Mouse (Mus musculus) intestine, embryonic 15.5 days (tissue): Measurements from ENCODE around the gene Plac8. TPM values are rescaled to one million over a fixed set of nuclear protein-coding genes. Genes with fewer than 3 reads are reported as not detected.
A peak's percentile ranks its signal among the peaks of the same experiment; 100 is the strongest.

Source experiments
- ATAC-seq: fragments of 200-750 bp; cut with Nextera tagmentation; 2 replicates; pipeline ENCODE4 v1.8.0; 2017; ENCODE audit warnings: moderate TSS enrichment, moderate library complexity
- H3K27ac ChIP-seq: fragments of 300-500 bp; sonication (generic); 2 replicates; pipeline ENCODE4 v1.5.1; 2015; ENCODE audit warnings: mild to moderate bottlenecking, inconsistent platforms
- H3K27me3 ChIP-seq: fragments of 300-500 bp; sonication (generic); replicated peaks from 2 replicates; pipeline ENCODE4 v1.6.1; 2015; ENCODE audit warnings: inconsistent platforms
- H3K36me3 ChIP-seq: fragments of 300-500 bp; sonication (generic); 2 replicates; pipeline ENCODE4 v1.6.1; 2015; ENCODE audit warnings: inconsistent platforms
- H3K4me1 ChIP-seq: fragments of 300-500 bp; sonication (generic); replicated peaks from 2 replicates; pipeline ENCODE4 v1.6.1; 2015; ENCODE audit warnings: inconsistent platforms
- H3K4me2 ChIP-seq: fragments of 300-500 bp; sonication (generic); replicated peaks from 2 replicates; pipeline ENCODE4 v1.6.1; 2015; ENCODE audit warnings: mild to moderate bottlenecking, inconsistent platforms
- H3K4me3 ChIP-seq: fragments of 300-500 bp; sonication (generic); replicated peaks from 2 replicates; pipeline ENCODE4 v1.5.1; 2015; ENCODE audit warnings: inconsistent platforms
- H3K9ac ChIP-seq: fragments of 300-500 bp; sonication (generic); 2 replicates; pipeline ENCODE4 v1.6.1; 2015; ENCODE audit warnings: inconsistent platforms
- H3K9me3 ChIP-seq: fragments of 300-500 bp; sonication (generic); 2 replicates; pipeline ENCODE4 v1.6.1; 2016; ENCODE audit warnings: inconsistent platforms
- WGBS: fragments of 180-500 bp; shearing (Covaris S2); methylation state at CpG from one replicate; pipeline ENCODE4 v1.1.7; 2015; 5-methylcytosine and 5-hydroxymethylcytosine counted together
- polyA plus RNA-seq: library from polyadenylated mRNA; unstranded; fragments of >200 nt; fragmentation: Nextera tagmentation; extraction: Ambion mirVana; gene quantifications from 2 replicates; pipeline ENCODE4 v1.2.1, GENCODE M21; 2015

Gene Plac8
- 349 and 408 TPM in 2 replicates for polyA plus RNA-seq

DNA sequence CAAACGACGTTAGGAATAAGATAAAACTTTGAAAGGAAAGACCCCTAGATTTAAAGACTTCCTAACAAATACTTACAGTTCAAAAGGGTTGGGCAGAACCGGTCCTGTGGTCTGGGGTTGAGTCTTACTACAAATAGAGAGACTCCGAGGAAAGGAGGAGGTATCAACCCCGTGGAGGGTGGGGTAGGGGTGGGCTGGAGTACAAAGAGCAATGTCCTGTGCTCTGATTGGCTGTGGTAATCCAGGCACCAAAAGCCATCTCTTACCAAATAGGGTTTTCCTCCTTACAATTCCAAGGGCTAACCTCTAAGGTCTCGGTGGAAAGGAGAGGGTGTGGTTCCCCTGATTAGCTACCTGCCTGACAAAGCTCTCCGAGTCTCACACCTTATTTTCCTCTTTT, at the start of gene Plac8:
TSS of gene Plac8 (minus strand) at position 177 of the 400 bp plus-strand sequence.
- Histone ChIP-seq H3K27me3 (no peaks in the 10 kb centered on the region), H3K9me3 (no peaks in the 10 kb centered on the region), H3K27ac (peak within 1 kb of the TSS; percentile 64), H3K9ac (0 out of 2 replicates have a peak within 1 kb of the TSS, but pooled peaks have one; percentile 32), H3K4me3 (peak within 1 kb of the TSS; percentile 36), H3K36me3 (no peaks in the 10 kb centered on the region), H3K4me2 (peak within 1 kb of the TSS; percentile 54), H3K4me1 (0 out of 2 replicates have a peak, but pooled peaks cover 3% of the 10 kb centered on the region)
- ATAC-seq: peak; percentile 88
- 22% methylated on average over 7 of the region's 7 CpGs for WGBS

DNA sequence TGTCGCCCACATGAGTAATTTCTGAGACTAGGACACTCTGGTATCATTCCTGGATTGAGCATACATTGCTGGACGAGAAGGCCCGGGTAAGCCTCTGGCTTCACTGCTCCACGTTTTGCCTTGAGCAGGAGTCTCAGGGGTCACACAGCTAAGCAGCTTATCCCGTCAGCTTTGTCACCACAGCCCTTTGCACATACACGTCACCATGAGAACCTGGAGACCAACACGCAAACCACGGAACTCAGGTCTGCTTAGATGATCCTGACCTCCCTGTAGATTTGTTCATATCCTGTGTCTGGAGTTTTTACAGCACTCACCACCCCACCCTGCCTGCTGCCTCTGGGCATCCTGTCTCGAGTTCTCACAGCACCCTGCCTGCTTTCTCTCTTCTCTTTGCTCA, 48.9 kb upstream of the Plac8 start:
- peaks cover 3% of the 10 kb centered on the region for H3K4me1 ChIP-seq
- no peaks in the 10 kb centered on the region for H3K36me3 ChIP-seq
- WGBS: 73% methylated on average over 9 of the region's 9 CpGs
- H3K9ac ChIP-seq: no peak overlapping the region
- ATAC-seq: no peak
- no peak overlapping the region for H3K4me3 ChIP-seq
- H3K27me3 ChIP-seq: no peaks in the 10 kb centered on the region
- H3K27ac ChIP-seq: no peak overlapping the region
- no peak overlapping the region for H3K4me2 ChIP-seq
- no peaks in the 10 kb centered on the region for H3K9me3 ChIP-seq

DNA sequence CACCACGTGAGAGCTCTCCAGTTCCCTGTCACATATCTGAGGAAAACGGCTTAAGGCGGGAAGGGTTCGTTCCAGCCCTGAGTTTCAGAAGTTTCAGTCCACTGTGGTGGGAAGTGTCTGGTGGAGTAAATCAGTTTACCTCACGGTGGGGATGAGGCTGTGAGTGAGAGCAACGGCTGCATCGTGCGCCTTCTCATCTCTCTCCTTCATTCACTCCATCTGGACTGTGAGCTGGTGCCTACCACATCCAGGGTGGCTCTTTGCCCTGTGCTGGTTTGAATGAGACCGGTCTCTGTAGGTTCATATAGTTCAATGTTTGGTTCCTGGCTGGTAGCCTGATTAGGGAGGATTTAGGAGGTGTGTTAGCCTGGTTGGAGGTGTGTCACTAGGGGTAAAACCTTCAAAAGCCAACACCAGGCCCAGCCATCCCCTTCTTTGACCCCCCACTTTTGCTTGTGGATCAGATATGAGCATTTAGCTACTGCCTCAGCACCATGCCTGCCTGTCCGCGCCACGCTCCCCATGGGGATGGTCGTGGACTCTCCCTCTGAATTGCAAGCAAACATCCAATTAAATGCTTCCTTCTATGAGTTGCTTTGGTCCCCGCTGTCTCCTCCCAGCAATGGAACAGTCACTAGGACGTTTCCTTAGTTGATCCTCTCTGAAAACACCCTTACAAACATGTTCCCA, 47.7 kb upstream of the Plac8 start:
- Histone ChIP-seq H3K4me1 (0 out of 2 replicates have a peak, but pooled peaks cover 3% of the 10 kb centered on the region), H3K27ac (no peak overlapping the region), H3K4me2 (no peak overlapping the region), H3K36me3 (no peaks in the 10 kb centered on the region), H3K4me3 (no peak overlapping the region), H3K9me3 (no peaks in the 10 kb centered on the region), H3K9ac (no peak overlapping the region), H3K27me3 (no peaks in the 10 kb centered on the region)
- 89% methylated on average over 15 of the region's 15 CpGs for WGBS
- no peak for ATAC-seq

DNA sequence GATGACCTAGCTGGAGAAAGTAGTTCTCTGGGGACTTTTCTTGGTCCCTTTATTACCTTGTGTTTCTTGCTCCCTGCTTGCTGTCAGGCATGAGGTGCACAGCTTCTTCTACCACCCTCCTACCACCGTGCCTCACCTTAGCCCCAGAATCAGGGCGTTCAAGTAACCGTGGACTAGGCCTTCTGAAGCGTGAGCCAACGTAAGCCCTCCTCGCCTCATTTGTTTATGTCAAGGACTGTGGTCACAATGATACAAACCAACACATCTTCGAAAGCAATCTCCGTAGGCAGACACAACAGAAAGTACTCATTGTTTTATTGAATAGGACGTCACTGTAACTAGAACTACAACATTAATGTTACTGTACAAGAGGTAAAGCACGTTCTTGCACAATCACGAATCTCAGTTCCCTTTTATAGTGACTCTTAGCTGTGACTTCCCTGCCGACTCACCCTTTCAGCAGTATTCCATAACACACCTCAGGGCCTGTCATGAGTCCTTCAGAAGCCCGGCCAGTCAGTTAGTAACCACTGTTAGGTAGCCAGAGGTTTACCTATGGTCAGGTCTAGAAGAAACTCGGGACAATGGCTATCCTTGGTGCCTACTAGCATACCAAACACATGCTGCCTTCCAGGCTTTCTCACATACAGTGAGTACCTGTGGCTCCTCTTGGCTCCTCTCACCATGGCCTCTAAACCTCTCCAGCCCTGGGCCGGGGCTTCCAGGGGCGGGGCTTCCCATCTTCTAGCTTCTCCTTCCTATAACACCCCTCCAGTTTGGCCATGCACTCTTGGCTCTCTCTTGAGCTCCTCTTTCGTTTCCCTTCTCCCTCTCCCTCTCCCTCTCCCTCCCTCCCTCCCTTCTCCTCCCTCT, 42.1 kb upstream of the Plac8 start:
- Histone ChIP-seq H3K4me2 (no peak overlapping the region), H3K4me3 (no peak overlapping the region), H3K27ac (no peak overlapping the region), H3K36me3 (no peaks in the 10 kb centered on the region), H3K9ac (no peak overlapping the region), H3K27me3 (no peaks in the 10 kb centered on the region), H3K4me1 (no peaks in the 10 kb centered on the region), H3K9me3 (no peaks in the 10 kb centered on the region)
- no peak for ATAC-seq
- 87% methylated on average over 17 of the region's 17 CpGs for WGBS

DNA sequence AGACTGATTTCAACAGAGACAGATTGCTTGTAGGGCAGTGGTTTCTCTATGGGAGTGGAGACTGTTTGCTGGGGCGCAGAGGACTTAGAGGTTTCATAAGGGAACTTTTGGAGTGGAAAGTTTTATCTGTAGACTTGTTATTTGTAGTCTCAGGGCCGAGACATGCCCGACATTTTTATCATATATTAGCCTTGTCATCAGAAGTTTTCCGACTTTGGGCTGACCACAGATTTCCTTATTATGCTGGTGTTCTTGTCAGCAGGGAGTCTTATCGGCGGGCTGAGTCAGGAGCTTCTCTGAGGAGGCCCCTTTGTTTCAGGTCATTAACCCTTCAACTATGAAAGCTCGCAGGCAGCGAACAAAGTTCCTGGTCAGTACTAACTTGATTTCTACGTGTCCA, 35.8 kb upstream of the Plac8 start:
- 74% methylated on average over 9 of the region's 9 CpGs for WGBS

DNA sequence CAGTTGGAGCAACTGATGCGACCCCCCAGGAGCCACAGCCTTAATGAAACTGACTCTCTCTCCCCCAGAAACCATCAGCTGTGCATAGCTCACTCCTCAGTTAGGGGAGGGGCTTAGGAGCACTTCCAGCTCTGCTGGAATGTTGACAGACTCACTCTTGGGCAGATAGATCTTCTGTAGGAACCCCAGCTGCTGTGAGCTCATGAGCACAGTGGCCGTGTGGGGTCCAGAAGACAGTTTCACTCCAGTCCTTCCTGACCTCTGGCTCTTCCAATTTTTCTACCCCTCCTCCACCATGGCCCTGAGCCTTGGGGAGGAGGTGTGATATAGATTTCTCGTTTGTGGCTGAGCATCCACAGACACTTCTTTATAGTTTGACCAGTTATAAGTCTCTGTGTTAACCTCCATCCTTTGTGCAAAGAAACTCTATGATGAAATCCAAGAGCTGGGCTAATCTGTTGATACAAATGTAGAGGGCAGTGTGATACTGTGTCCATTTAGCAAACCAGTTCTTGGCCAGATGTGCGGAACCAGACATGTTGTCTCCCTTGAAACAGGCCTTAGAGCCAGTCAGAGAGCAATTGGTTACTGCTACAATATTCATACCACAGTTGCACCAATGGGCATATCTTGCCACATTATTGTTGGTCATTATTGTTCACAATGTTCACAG, 35.2 kb upstream of the Plac8 start:
- peaks cover 18% of the 10 kb centered on the region; the same call in 1 of the 2 replicates for H3K4me1 ChIP-seq
- 44% methylated on average over 4 of the region's 4 CpGs for WGBS
- no peak overlapping the region for H3K4me2 ChIP-seq
- H3K9me3 ChIP-seq: no peaks in the 10 kb centered on the region
- peak; percentile 73 for ATAC-seq
- H3K36me3 ChIP-seq: no peaks in the 10 kb centered on the region
- peak overlapping the region; percentile 68 for H3K27ac ChIP-seq
- no peak overlapping the region for H3K4me3 ChIP-seq
- H3K9ac ChIP-seq: no peak overlapping the region
- no peaks in the 10 kb centered on the region for H3K27me3 ChIP-seq

More for the DNA sequence above, 35.8 kb upstream of the Plac8 start:
- 0 out of 2 replicates have a peak, but pooled peaks have one; percentile 29 for ATAC-seq
- Histone ChIP-seq H3K4me2 (no peak overlapping the region), H3K27me3 (no peaks in the 10 kb centered on the region), H3K9ac (no peak overlapping the region), H3K36me3 (no peaks in the 10 kb centered on the region), H3K4me1 (peaks cover 18% of the 10 kb centered on the region; the same call in 1 of the 2 replicates), H3K4me3 (no peak overlapping the region), H3K27ac (peak overlapping the region; percentile 68), H3K9me3 (no peaks in the 10 kb centered on the region)

DNA sequence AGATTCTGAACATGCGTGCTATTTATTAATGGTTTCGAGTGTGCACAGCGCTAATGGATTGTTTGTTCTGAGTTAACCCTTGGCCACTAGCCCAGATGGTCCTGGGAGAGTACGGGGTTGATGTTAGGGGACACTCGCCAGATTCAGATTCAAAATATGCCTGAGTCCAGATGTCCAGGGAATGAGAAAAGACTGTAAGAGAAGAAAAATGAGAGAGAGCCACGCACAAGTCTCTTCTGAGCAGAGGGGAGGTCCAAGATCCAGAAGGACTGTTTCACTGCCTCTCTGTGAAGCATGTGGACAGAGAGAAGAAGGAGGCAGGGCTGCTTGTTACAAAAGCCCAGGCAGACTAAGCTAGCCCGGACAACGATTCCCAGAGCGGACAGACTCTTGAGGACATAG, 33.8 kb upstream of the Plac8 start:
- ATAC-seq: peak; percentile 72
- peaks cover 18% of the 10 kb centered on the region; the same call in 1 of the 2 replicates for H3K4me1 ChIP-seq
- 16% methylated on average over 9 of the region's 9 CpGs for WGBS

DNA sequence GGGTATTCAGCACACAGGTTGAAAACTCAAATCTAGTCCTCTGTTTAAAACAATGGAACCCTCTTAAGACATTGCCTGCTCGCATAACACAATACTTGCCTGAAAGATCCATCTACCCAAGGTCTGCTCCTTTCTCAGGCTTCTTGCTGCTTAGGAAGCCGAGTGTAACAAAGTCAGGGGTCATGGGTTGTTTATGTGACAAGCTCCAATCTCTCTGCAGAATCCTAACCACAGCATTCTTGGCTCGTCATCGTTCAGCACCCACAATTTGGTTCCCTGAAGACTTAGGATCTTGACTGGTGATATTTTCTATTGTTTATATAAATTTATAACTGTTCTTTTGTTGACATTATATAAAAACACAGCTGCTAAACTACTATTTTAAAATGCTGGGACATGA, 32.0 kb upstream of the Plac8 start:
- no peak for ATAC-seq
- 48% methylated on average over 4 of the region's 4 CpGs for WGBS

More for the DNA sequence above, 33.8 kb upstream of the Plac8 start:
- Histone ChIP-seq H3K36me3 (no peaks in the 10 kb centered on the region), H3K27ac (peak overlapping the region; percentile 83), H3K27me3 (no peaks in the 10 kb centered on the region), H3K4me2 (peak overlapping the region; percentile 41), H3K4me3 (no peak overlapping the region), H3K9me3 (no peaks in the 10 kb centered on the region), H3K9ac (peak overlapping the region; percentile 24; the same call in 1 of the 2 replicates)

DNA sequence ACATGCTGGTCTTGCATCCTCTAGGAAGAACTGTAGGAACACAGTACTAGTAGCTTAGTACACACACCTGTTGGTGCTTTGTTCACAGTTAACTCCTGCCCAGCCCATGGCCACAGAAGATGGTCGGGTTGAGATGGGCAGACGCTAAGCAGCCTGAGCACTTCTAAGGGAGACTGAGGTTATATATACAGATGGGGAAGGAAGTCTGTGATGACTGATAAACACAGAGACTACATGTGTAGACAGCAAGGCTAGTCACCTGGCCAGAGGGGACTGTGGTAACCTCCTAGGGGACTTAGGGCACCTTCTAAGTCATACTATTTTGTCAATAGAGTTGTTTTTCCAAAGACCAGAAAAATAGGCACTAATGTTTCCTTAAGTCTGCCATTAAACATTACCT, 29.8 kb upstream of the Plac8 start:
- no peak for ATAC-seq
- H3K4me2 ChIP-seq: no peak overlapping the region
- no peaks in the 10 kb centered on the region for H3K27me3 ChIP-seq
- H3K4me3 ChIP-seq: no peak overlapping the region
- 67% methylated on average over 2 of the region's 2 CpGs for WGBS
- no peaks in the 10 kb centered on the region for H3K9me3 ChIP-seq
- no peak overlapping the region for H3K27ac ChIP-seq
- H3K9ac ChIP-seq: no peak overlapping the region
- peaks cover 12% of the 10 kb centered on the region; the same call in 1 of the 2 replicates for H3K4me1 ChIP-seq
- no peaks in the 10 kb centered on the region for H3K36me3 ChIP-seq

More for the DNA sequence above, 32.0 kb upstream of the Plac8 start:
- Histone ChIP-seq H3K36me3 (no peaks in the 10 kb centered on the region), H3K9ac (no peak overlapping the region), H3K27me3 (no peaks in the 10 kb centered on the region), H3K4me1 (peaks cover 18% of the 10 kb centered on the region; the same call in 1 of the 2 replicates), H3K9me3 (no peaks in the 10 kb centered on the region), H3K27ac (no peak overlapping the region), H3K4me3 (no peak overlapping the region), H3K4me2 (no peak overlapping the region)

DNA sequence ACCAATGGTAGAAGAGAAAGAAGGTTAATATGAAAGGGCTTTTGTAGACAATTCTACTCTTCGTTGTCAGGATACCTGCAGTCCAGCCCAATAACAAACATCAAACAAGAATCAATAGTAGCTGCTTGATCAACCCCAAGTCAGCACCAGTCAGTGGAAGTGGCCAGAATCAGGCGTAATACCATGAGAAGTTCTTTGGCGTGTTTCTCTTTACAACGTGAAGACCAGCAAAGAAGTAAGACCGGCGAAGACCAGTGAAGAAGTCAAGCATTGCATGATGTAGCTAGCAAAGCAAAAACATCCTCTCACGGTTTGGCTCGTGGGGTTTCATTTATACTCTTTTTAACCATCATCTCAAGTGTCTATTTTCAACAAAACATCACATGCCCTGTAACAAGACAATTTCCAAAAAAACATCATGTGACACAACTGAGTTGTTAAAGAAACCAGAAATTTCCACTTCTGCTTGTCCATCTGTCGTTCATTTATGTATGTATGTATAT, 27.0 kb upstream of the Plac8 start:
- no peaks in the 10 kb centered on the region for H3K36me3 ChIP-seq
- 93% methylated on average over 9 of the region's 9 CpGs for WGBS

DNA sequence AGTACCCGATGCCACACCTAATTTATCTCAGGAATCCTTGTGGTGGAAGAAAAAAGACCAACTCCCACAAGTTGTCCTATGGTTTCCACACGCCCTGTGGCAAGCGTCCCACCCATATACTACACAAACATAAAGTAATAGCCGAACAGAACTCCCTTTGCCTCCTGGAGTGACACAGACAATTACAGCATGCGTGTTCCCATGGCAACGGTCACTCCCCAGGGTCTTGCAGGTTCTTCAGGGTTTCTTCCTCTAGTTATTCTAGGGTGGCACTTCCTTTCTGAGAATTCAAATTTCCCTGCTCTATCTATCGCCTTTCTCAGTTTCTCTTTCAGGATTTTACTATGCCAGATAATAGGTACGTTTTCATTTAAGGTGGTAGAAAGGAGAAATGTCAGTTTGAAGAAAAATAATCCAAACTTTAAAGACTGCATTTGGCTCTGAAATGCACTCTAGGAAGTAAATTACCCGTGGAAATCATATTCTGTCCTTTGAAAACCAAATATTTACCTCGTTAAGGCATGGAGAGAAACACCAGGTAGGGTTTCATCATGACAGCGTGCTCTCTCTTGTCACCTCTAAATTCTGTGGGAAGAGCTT, 25.9 kb upstream of the Plac8 start:
- Histone ChIP-seq H3K4me1 (no peaks in the 10 kb centered on the region), H3K4me2 (no peak overlapping the region), H3K36me3 (no peaks in the 10 kb centered on the region), H3K27ac (0 out of 2 replicates have a peak overlapping the region, but pooled peaks have one; percentile 33), H3K27me3 (no peaks in the 10 kb centered on the region), H3K9me3 (no peaks in the 10 kb centered on the region), H3K4me3 (no peak overlapping the region), H3K9ac (no peak overlapping the region)
- WGBS: 55% methylated on average over 11 of the region's 11 CpGs
- peak; percentile 93 for ATAC-seq

More for the DNA sequence above, 27.0 kb upstream of the Plac8 start:
- no peak for ATAC-seq
- H3K27me3 ChIP-seq: no peaks in the 10 kb centered on the region
- H3K9ac ChIP-seq: no peak overlapping the region
- no peak overlapping the region for H3K4me2 ChIP-seq
- H3K4me1 ChIP-seq: no peaks in the 10 kb centered on the region
- no peak overlapping the region for H3K4me3 ChIP-seq
- H3K27ac ChIP-seq: no peak overlapping the region
- no peaks in the 10 kb centered on the region for H3K9me3 ChIP-seq
